Mouse (Mus musculus) CH12.LX (cell line): ENCODE measurements around the gene Car14. TPM values are rescaled to one million over a fixed set of nuclear protein-coding genes. Genes with fewer than 3 reads are reported as not detected.

Experiments
- DNase-seq: peaks from one replicate; pipeline ENCODE4 v3.0.0-alpha.2; 2013; ENCODE audit errors: extremely low read depth
- H3K27ac ChIP-seq: 2 replicates; pipeline ENCODE4 v1.5.1; 2012; ENCODE audit warnings: low read depth, mild to moderate bottlenecking, control low read depth, moderate library complexity; ENCODE audit not compliant: insufficient read depth
- H3K27me3 ChIP-seq: replicated peaks from 2 replicates; pipeline ENCODE3; 2012; ENCODE audit warnings: inconsistent platforms
- H3K36me3 ChIP-seq, 2 experiments: replicated peaks in 1 of 2; 2 replicates each; pipeline versions ENCODE3 to v1.6.1; 2012; ENCODE audit warnings: inconsistent platforms in 1 of 2, low read length in 1 of 2, mild to moderate bottlenecking in 1 of 2, mixed read lengths in 1 of 2, moderate library complexity in 1 of 2; ENCODE audit not compliant: control insufficient read depth in 1 of 2, insufficient read depth in 1 of 2
- H3K4me1 ChIP-seq, 2 experiments: 2 replicates each; pipeline ENCODE4 v1.6.1; 2012; ENCODE audit warnings: inconsistent platforms in 1 of 2, moderate library complexity in 1 of 2; ENCODE audit not compliant: insufficient read depth in 2 of 2, control insufficient read depth in 1 of 2
- H3K4me2 ChIP-seq: 2 replicates; pipeline ENCODE4 v1.6.1; 2012; ENCODE audit warnings: low read depth, mild to moderate bottlenecking, control low read depth; ENCODE audit not compliant: poor library complexity, insufficient read depth, severe bottlenecking
- H3K4me3 ChIP-seq, 3 experiments: fragments of 150-350 bp in 1 of 3; sonication (generic) in 1 of 3; replicated peaks in 1 of 3; 2 replicates each; pipeline versions ENCODE3 to v1.5.1; 2011 to 2012; ENCODE audit warnings: low read depth in 2 of 3, low read length in 2 of 3, mild to moderate bottlenecking in 2 of 3, moderate library complexity in 2 of 3, control low read depth in 1 of 3, improper control_type of control experiment in 1 of 3, inconsistent platforms in 1 of 3, mixed read lengths in 1 of 3; ENCODE audit not compliant: poor library complexity in 1 of 3
- H3K79me2 ChIP-seq: replicated peaks from 2 replicates; pipeline ENCODE4 v1.6.1; 2012; ENCODE audit warnings: mild to moderate bottlenecking, moderate library complexity; ENCODE audit not compliant: control insufficient read depth, poor library complexity, insufficient read depth, severe bottlenecking; ENCODE audit errors: extremely low read depth
- H3K9ac ChIP-seq: 2 replicates; pipeline ENCODE4 v1.6.1; 2012; ENCODE audit warnings: low read depth, mild to moderate bottlenecking, control low read depth, moderate library complexity; ENCODE audit not compliant: insufficient read depth
- H3K9me3 ChIP-seq: replicated peaks from 2 replicates; pipeline ENCODE3; 2012; ENCODE audit warnings: low read length, inconsistent platforms, mixed read lengths
- BHLHE40 ChIP-seq: IDR thresholded peaks from 2 replicates; pipeline ENCODE4 v1.6.1; 2011; ENCODE audit warnings: mild to moderate bottlenecking, low read depth, low read length, improper control_type of control experiment
- CHD2 ChIP-seq: IDR thresholded peaks from 2 replicates; pipeline ENCODE4 v1.6.1; 2011; ENCODE audit warnings: low read length, improper control_type of control experiment
- ELF1 ChIP-seq: IDR thresholded peaks from 2 replicates; pipeline ENCODE4 v1.6.1; 2014; ENCODE audit warnings: low read depth, mild to moderate bottlenecking, inconsistent platforms, low read length, improper control_type of control experiment
- MAFK ChIP-seq: IDR thresholded peaks from 2 replicates; pipeline ENCODE4 v1.6.1; 2011; ENCODE audit warnings: low read length, improper control_type of control experiment; ENCODE audit not compliant: insufficient replicate concordance
- MAZ ChIP-seq: IDR thresholded peaks from 2 replicates; pipeline ENCODE4 v1.6.1; 2012; ENCODE audit warnings: low read depth, mild to moderate bottlenecking, inconsistent platforms, low read length, improper control_type of control experiment, moderate library complexity
- NRF1 ChIP-seq: IDR thresholded peaks from 2 replicates; pipeline ENCODE4 v1.6.1; 2014; ENCODE audit warnings: low read depth, mild to moderate bottlenecking, inconsistent platforms, low read length, improper control_type of control experiment, moderate library complexity
- RAD21 ChIP-seq: IDR thresholded peaks from 2 replicates; pipeline ENCODE4 v1.6.1; 2011; ENCODE audit warnings: low read depth, mild to moderate bottlenecking, low read length, improper control_type of control experiment, moderate library complexity
- TBP ChIP-seq: conservative IDR thresholded peaks from 2 replicates; pipeline ENCODE4 v1.6.1; 2011; ENCODE audit warnings: low read depth, low read length, improper control_type of control experiment
- USF1 ChIP-seq: IDR thresholded peaks from 2 replicates; pipeline ENCODE4 v1.6.1; 2014; ENCODE audit warnings: low read depth, mild to moderate bottlenecking, inconsistent platforms, low read length, improper control_type of control experiment
- USF2 ChIP-seq: conservative IDR thresholded peaks from 2 replicates; pipeline ENCODE4 v1.6.1; 2011; ENCODE audit warnings: low read depth, low read length, improper control_type of control experiment
- ZC3H11A ChIP-seq: IDR thresholded peaks from 2 replicates; pipeline ENCODE4 v1.6.1; 2012; ENCODE audit warnings: low read depth, mild to moderate bottlenecking, inconsistent platforms, low read length, improper control_type of control experiment
- ZKSCAN1 ChIP-seq: IDR thresholded peaks from 2 replicates; pipeline ENCODE4 v1.6.1; 2012; ENCODE audit warnings: low read depth, inconsistent platforms, low read length, improper control_type of control experiment, borderline replicate concordance
- ZMIZ1 ChIP-seq: IDR thresholded peaks from 2 replicates; pipeline ENCODE4 v1.6.1; 2012; ENCODE audit warnings: low read depth, mild to moderate bottlenecking, inconsistent platforms, low read length, improper control_type of control experiment
- dilution Hi-C: fragments of 300-500 bp; cut with MboI; formaldehyde crosslinking; loops from 2 replicates; pipeline ENCODE4 v1.14.3; 2020; ENCODE audit warnings: low sequenced_read_pairs; ENCODE audit not compliant: extremely low pct_unique_long_range_greater_than_20kb, extremely low pct_ligation_motif_present
- in situ Hi-C: fragments of 300-500 bp; cut with MboI; formaldehyde crosslinking; loops from 3 replicates; pipeline ENCODE4 v1.14.3; 2019; ENCODE audit warnings: low sequenced_read_pairs, low pct_ligation_motif_present, low pct_unique_long_range_greater_than_20kb, mixed read lengths
- polyA plus RNA-seq: library from polyadenylated mRNA; unstranded; fragments of >175 nt; gene quantifications from 2 replicates; pipeline ENCODE4 v1.2.1, GENCODE M21; 2012; ENCODE audit warnings: low read depth; ENCODE audit not compliant: insufficient read length
- total RNA-seq, 2 experiments: library from RNA; depleted of rRNA; stranded (reverse); fragments of 300-350 nt in 1 of 2; fragments of >200 nt in 1 of 2; gene quantifications; 2 replicates each; pipeline ENCODE4 v1.2.3; 2012 to 2014

Car14 gene
- total and polyA plus RNA-seq, 3 experiments: 0.13 to 0.36 TPM; not detected in 1

DNA sequence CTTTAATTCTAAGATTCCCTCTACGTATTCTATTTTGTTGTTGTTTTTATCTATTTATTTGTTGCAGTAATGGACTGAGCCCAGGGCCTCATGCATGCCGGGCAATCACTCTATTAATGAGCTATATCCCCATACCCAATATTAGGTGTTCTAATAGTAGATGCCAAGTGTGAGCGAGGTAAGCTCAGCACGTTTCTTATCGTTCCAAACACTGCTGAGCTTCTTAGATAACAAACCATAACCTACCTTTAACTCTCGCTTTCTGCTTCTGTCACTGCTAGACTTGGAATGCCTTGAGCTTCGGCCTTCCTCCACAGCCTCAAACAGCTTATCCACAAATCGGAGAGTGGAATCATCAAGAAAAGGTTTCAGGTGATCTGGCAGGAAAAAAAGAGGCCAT is 53.2 kb downstream of the Car14 start:
- dilution Hi-C loops: no loop called here
- no peak for TF ChIP-seq NRF1
- TF ChIP-seq CHD2: no peak
- TF ChIP-seq ZC3H11A: no peak
- TF ChIP-seq USF1: no peak
- TF ChIP-seq MAZ: no peak
- TF ChIP-seq BHLHE40: no peak
- no peak for TF ChIP-seq ZMIZ1
- TF ChIP-seq ZKSCAN1: no peak
- no peak for TF ChIP-seq RAD21
- no peak for TF ChIP-seq MAFK
- no peak for TF ChIP-seq TBP
- no peak for TF ChIP-seq USF2
- in situ Hi-C loops: loop anchor here (10.0 kb wide), 1 partner anchor 203 kb away; the partner anchor contains the start of gene Vps45
- Histone ChIP-seq H3K79me2 (peaks cover 27% of the 10 kb centered on the region), H3K4me1 (peaks cover 0 to 13% of the 10 kb centered on the region in 2 experiments; a peak in 1 of 4 replicates), H3K9me3 (no peaks in the 10 kb centered on the region), H3K36me3 (peaks cover 55 to 72% of the 10 kb centered on the region in 2 experiments), H3K27ac (no peak overlapping the region), H3K4me3 (no peak overlapping the region), H3K27me3 (no peaks in the 10 kb centered on the region), H3K4me2 (no peak overlapping the region), H3K9ac (no peak overlapping the region)
- no peak for DNase-seq

- Histone ChIP-seq H3K4me3 (no peak overlapping the region), H3K4me1 (peaks cover 0 to 13% of the 10 kb centered on the region in 2 experiments; a peak in 1 of 4 replicates)
- DNase-seq: no peak
- dilution Hi-C loops: no loop called here
- TF ChIP-seq ZMIZ1 (no peak), ELF1 (no peak)
- TF ChIP-seq, all 38 proteins: peak for 0
- H3K9me3 ChIP-seq: no peaks in the 10 kb centered on the region
- H3K27ac ChIP-seq: no peak overlapping the region
- H3K36me3 ChIP-seq: peaks cover 59 to 79% of the 10 kb centered on the region in 2 experiments
- H3K79me2 ChIP-seq: peaks cover 27% of the 10 kb centered on the region
- H3K9ac ChIP-seq: no peak overlapping the region
- in situ Hi-C loops: loop anchor here (10.0 kb wide), 1 partner anchor 204 kb away; the partner anchor contains the start of gene Vps45
- no peaks in the 10 kb centered on the region for H3K27me3 ChIP-seq
- no peak overlapping the region for H3K4me2 ChIP-seq
Measured at GRCm38 (mm10) chr3:95850611-95851010, 53.9 kb downstream of the Car14 start.

Other genes starting within 250 kb of the Car14 start
- 95.9 and 114 TPM in 2 replicates for gene Mcl1, start 245.9 kb downstream of the Car14 start, total RNA-seq (2012; rRNA removed)
- 223 and 225 TPM in 2 replicates for gene Mcl1, start 245.9 kb downstream of the Car14 start, total RNA-seq (2014; rRNA removed)
- gene Mcl1, start 245.9 kb downstream of the Car14 start, polyA plus RNA-seq: 188 and 197 TPM in 2 replicates
- 0.85 and 1.1 TPM in 2 replicates for gene Adamtsl4, start 216.8 kb downstream of the Car14 start, total RNA-seq (2012; rRNA removed)
- gene Adamtsl4, start 216.8 kb downstream of the Car14 start, total RNA-seq (2014; rRNA removed): not detected in 2 replicates
- gene Adamtsl4, start 216.8 kb downstream of the Car14 start, polyA plus RNA-seq: 0.10 TPM in 1 of 2 replicates, not detected in the other
- gene Ecm1, start 165.1 kb downstream of the Car14 start, total RNA-seq (2012; rRNA removed): 0.42 and 1.0 TPM in 2 replicates
- gene Ecm1, start 165.1 kb downstream of the Car14 start, total RNA-seq (2014; rRNA removed): 0.40 and 1.00 TPM in 2 replicates
- 4.0 and 4.3 TPM in 2 replicates for gene Ecm1, start 165.1 kb downstream of the Car14 start, polyA plus RNA-seq
- gene Tars2, start 144.5 kb downstream of the Car14 start, total RNA-seq (2012; rRNA removed): 71.1 and 74.7 TPM in 2 replicates
- gene Tars2, start 144.5 kb downstream of the Car14 start, total RNA-seq (2014; rRNA removed): 59.8 and 61.5 TPM in 2 replicates
- gene Tars2, start 144.5 kb downstream of the Car14 start, polyA plus RNA-seq: 97.6 and 106 TPM in 2 replicates
- gene Rprd2, start 85.8 kb downstream of the Car14 start, total RNA-seq (2012; rRNA removed): 8.1 and 8.4 TPM in 2 replicates
- gene Rprd2, start 85.8 kb downstream of the Car14 start, total RNA-seq (2014; rRNA removed): 12.3 and 12.5 TPM in 2 replicates
- 13.2 and 16.2 TPM in 2 replicates for gene Rprd2, start 85.8 kb downstream of the Car14 start, polyA plus RNA-seq
- gene Prpf3, start 48.8 kb downstream of the Car14 start, total RNA-seq (2012; rRNA removed): 27.1 and 35.7 TPM in 2 replicates
- 11.0 and 11.5 TPM in 2 replicates for gene Prpf3, start 48.8 kb downstream of the Car14 start, total RNA-seq (2014; rRNA removed)
- 67.8 and 83.9 TPM in 2 replicates for gene Prpf3, start 48.8 kb downstream of the Car14 start, polyA plus RNA-seq
- gene Mrps21, start 33.2 kb downstream of the Car14 start, total RNA-seq (2012; rRNA removed): 317 and 415 TPM in 2 replicates
- gene Mrps21, start 33.2 kb downstream of the Car14 start, total RNA-seq (2014; rRNA removed): 453 and 557 TPM in 2 replicates
- gene Mrps21, start 33.2 kb downstream of the Car14 start, polyA plus RNA-seq: 251 and 292 TPM in 2 replicates
- gene Ciart, start 22.4 kb downstream of the Car14 start, total RNA-seq (2012; rRNA removed): 0.88 and 1.0 TPM in 2 replicates
- 1.0 and 1.2 TPM in 2 replicates for gene Ciart, start 22.4 kb downstream of the Car14 start, total RNA-seq (2014; rRNA removed)
- 5.1 and 5.8 TPM in 2 replicates for gene Ciart, start 22.4 kb downstream of the Car14 start, polyA plus RNA-seq
- 15.6 and 17.2 TPM in 2 replicates for gene BC028528, start 12.7 kb downstream of the Car14 start, total RNA-seq (2012; rRNA removed)
- gene BC028528, start 12.7 kb downstream of the Car14 start, total RNA-seq (2014; rRNA removed): 40.6 and 54.0 TPM in 2 replicates
- 43.9 and 46.1 TPM in 2 replicates for gene BC028528, start 12.7 kb downstream of the Car14 start, polyA plus RNA-seq
- 63.8 and 69.4 TPM in 2 replicates for gene Aph1a, start 10.7 kb downstream of the Car14 start, total RNA-seq (2012; rRNA removed)
- 45.5 and 46.6 TPM in 2 replicates for gene Aph1a, start 10.7 kb downstream of the Car14 start, total RNA-seq (2014; rRNA removed)
- gene Aph1a, start 10.7 kb downstream of the Car14 start, polyA plus RNA-seq: 59.9 and 62.2 TPM in 2 replicates
- gene Anp32e, start 24.6 kb upstream of the Car14 start, total RNA-seq (2012; rRNA removed): 85.2 and 126 TPM in 2 replicates
- 64.8 and 74.2 TPM in 2 replicates for gene Anp32e, start 24.6 kb upstream of the Car14 start, total RNA-seq (2014; rRNA removed)
- 439 and 608 TPM in 2 replicates for gene Anp32e, start 24.6 kb upstream of the Car14 start, polyA plus RNA-seq
- 23.0 and 24.6 TPM in 2 replicates for gene Plekho1, start 91.3 kb upstream of the Car14 start, total RNA-seq (2012; rRNA removed)
- 22.2 and 22.3 TPM in 2 replicates for gene Plekho1, start 91.3 kb upstream of the Car14 start, total RNA-seq (2014; rRNA removed)
- 18.6 and 23.4 TPM in 2 replicates for gene Plekho1, start 91.3 kb upstream of the Car14 start, polyA plus RNA-seq
- 19.1 and 20.8 TPM in 2 replicates for gene Vps45, start 153.8 kb upstream of the Car14 start, total RNA-seq (2012; rRNA removed)
- gene Vps45, start 153.8 kb upstream of the Car14 start, total RNA-seq (2014; rRNA removed): 16.8 and 19.6 TPM in 2 replicates
- gene Vps45, start 153.8 kb upstream of the Car14 start, polyA plus RNA-seq: 14.5 and 16.2 TPM in 2 replicates
- gene Otud7b, start 199.8 kb upstream of the Car14 start, total RNA-seq (2012; rRNA removed): 14.4 and 14.9 TPM in 2 replicates
- 10.9 and 12.3 TPM in 2 replicates for gene Otud7b, start 199.8 kb upstream of the Car14 start, total RNA-seq (2014; rRNA removed)
- 17.7 and 18.7 TPM in 2 replicates for gene Otud7b, start 199.8 kb upstream of the Car14 start, polyA plus RNA-seq